Mouse (Mus musculus) lung, postnatal 36 days (tissue): ENCODE results near the gene Gm17359.
A peak's percentile ranks its signal among the peaks of the same experiment; 100 is the strongest.

Experiments
- DNase-seq: peaks from one replicate; pipeline ENCODE4 v3.0.0; 2022; ENCODE audit warnings: mixed read lengths

The Gm17359 gene

GRCm38 (mm10) chr3:79336044-79336766 lies at the start of gene Gm17359:
Gene Gm17359, plus strand, starts transcription at chr3:79336661.
- no peak for DNase-seq

- DNase-seq: peak; percentile 97
Observed at GRCm38 (mm10) chr3:79287108-79287576, 49.3 kb upstream of the Gm17359 start.

GRCm38 (mm10) chr3:79287699-79288458 lies 48.6 kb upstream of the Gm17359 start:
- peak; percentile 36 for DNase-seq

- no peak for DNase-seq
Observed at GRCm38 (mm10) chr3:79289050-79289449, 47.4 kb upstream of the Gm17359 start.

GRCm38 (mm10) chr3:79293023-79293422 lies 43.4 kb upstream of the Gm17359 start:
- peak; percentile 23 for DNase-seq

GRCm38 (mm10) chr3:79294701-79295100 lies 41.8 kb upstream of the Gm17359 start:
- DNase-seq: peak; percentile 22

- no peak for DNase-seq
Observed at GRCm38 (mm10) chr3:79296049-79296448, 40.4 kb upstream of the Gm17359 start.

- DNase-seq: no peak
Observed at GRCm38 (mm10) chr3:79296586-79296985, 39.9 kb upstream of the Gm17359 start.

GRCm38 (mm10) chr3:79297281-79297680 lies 39.2 kb upstream of the Gm17359 start:
- DNase-seq: no peak

GRCm38 (mm10) chr3:79299401-79299800 lies 37.1 kb upstream of the Gm17359 start:
- no peak for DNase-seq

GRCm38 (mm10) chr3:79308605-79309004 lies 27.9 kb upstream of the Gm17359 start:
- no peak for DNase-seq

GRCm38 (mm10) chr3:79310184-79310583 lies 26.3 kb upstream of the Gm17359 start:
- DNase-seq: no peak

GRCm38 (mm10) chr3:79311895-79312294 lies 24.6 kb upstream of the Gm17359 start:
- no peak for DNase-seq

GRCm38 (mm10) chr3:79314006-79314698 lies 22.3 kb upstream of the Gm17359 start:
- peak; percentile 15 for DNase-seq

GRCm38 (mm10) chr3:79324697-79325526 lies 11.5 kb upstream of the Gm17359 start:
- no peak for DNase-seq

- no peak for DNase-seq
Observed at GRCm38 (mm10) chr3:79329691-79330315, 6.7 kb upstream of the Gm17359 start.

GRCm38 (mm10) chr3:79333051-79333450 lies 3.4 kb upstream of the Gm17359 start:
- DNase-seq: no peak

GRCm38 (mm10) chr3:79333643-79334200 lies 2.7 kb upstream of the Gm17359 start:
- no peak for DNase-seq

- DNase-seq: no peak
Observed at GRCm38 (mm10) chr3:79340737-79341136, 4.3 kb downstream of the Gm17359 start.

GRCm38 (mm10) chr3:79342961-79343735 lies 6.7 kb downstream of the Gm17359 start:
- no peak for DNase-seq

GRCm38 (mm10) chr3:79349311-79349710 lies 12.8 kb downstream of the Gm17359 start:
- no peak for DNase-seq
